ENCODE assay signal across 8 mouse cellular contexts in genomic region chr12:79944714-79945493, GRCm38 (mm10).
DNase-seq lines count a peak whose midpoint lies in the region; ATAC-seq and TF ChIP-seq lines count a peak whose summit lies in the region.

No protein-coding gene starts in this region.

- no peak overlapping the region for H3K9ac ChIP-seq in forebrain, embryonic 12.5 days
- no peak overlapping the region for H3K9ac ChIP-seq in hindbrain, embryonic 15.5 days
- no peak overlapping the region; the same call in 1 of the 2 replicates for H3K9ac ChIP-seq in midbrain, postnatal 0 days (replicated peaks; ENCODE audit: low read length, poor library complexity, severe bottlenecking)

- no peak overlapping the region for H3K4me2 ChIP-seq in forebrain, embryonic 12.5 days
- no peak overlapping the region for H3K4me2 ChIP-seq in hindbrain, embryonic 15.5 days
- H3K4me2 ChIP-seq in midbrain, postnatal 0 days (ENCODE audit: low read depth, low read length, poor library complexity, severe bottlenecking), result no peak overlapping the region

- H3K27ac ChIP-seq in left cerebral cortex, adult 2 months, result peak overlapping the region; percentile 20; the same call in 1 of the 2 replicates
- peak overlapping the region; percentile 53 for H3K27ac ChIP-seq in forebrain, embryonic 12.5 days
- H3K27ac ChIP-seq in hindbrain, embryonic 15.5 days (replicated peaks), result peak overlapping the region; percentile 36; the same call in 1 of the 2 replicates
- H3K27ac ChIP-seq in midbrain, postnatal 0 days (ENCODE audit: low read depth, low read length), result peak overlapping the region; percentile 39

- no peaks in the 10 kb centered on the region for H3K27me3 ChIP-seq in forebrain, embryonic 12.5 days
- H3K27me3 ChIP-seq in hindbrain, embryonic 15.5 days, result no peaks in the 10 kb centered on the region
- H3K27me3 ChIP-seq in midbrain, postnatal 0 days (ENCODE audit: insufficient read depth, low read length), result no peaks in the 10 kb centered on the region

- no peak for TF ChIP-seq CTCF in left cerebral cortex, adult 2 months (IDR thresholded peaks at IDR 0.05)
- TF ChIP-seq CTCF in midbrain, postnatal 0 days (IDR thresholded peaks at IDR 0.05), result no peak

- no peak overlapping the region for H3K4me3 ChIP-seq in left cerebral cortex, adult 2 months
- no peak overlapping the region for H3K4me3 ChIP-seq in forebrain, embryonic 12.5 days (replicated peaks)
- no peak overlapping the region for H3K4me3 ChIP-seq in hindbrain, embryonic 15.5 days
- no peak overlapping the region for H3K4me3 ChIP-seq in midbrain, postnatal 0 days (ENCODE audit: low read depth, low read length)

- ATAC-seq in forebrain, embryonic 12.5 days (ENCODE audit: low FRiP score), result no peak
- no peak for ATAC-seq in hindbrain, embryonic 15.5 days (ENCODE audit: low FRiP score, low read depth)
- ATAC-seq in midbrain, postnatal 0 days (ENCODE audit: low FRiP score), result no peak
- ATAC-seq in inflammation-experienced regulatory T-cells, adult 6 months, result no peak

- intact Hi-C loops in left cerebral cortex, adult 2 months (cut with DNase I), result no loop called here
- intact Hi-C loops in left cerebral cortex, postnatal 14 days (cut with DNase I), result no loop called here

- no peaks in the 10 kb centered on the region for H3K36me3 ChIP-seq in forebrain, embryonic 12.5 days (replicated peaks)
- no peaks in the 10 kb centered on the region for H3K36me3 ChIP-seq in hindbrain, embryonic 15.5 days
- no peaks in the 10 kb centered on the region for H3K36me3 ChIP-seq in midbrain, postnatal 0 days (ENCODE audit: insufficient read depth, low read length)

- no peaks in the 10 kb centered on the region for H3K9me3 ChIP-seq in forebrain, embryonic 12.5 days
- H3K9me3 ChIP-seq in hindbrain, embryonic 15.5 days, result no peaks in the 10 kb centered on the region
- H3K9me3 ChIP-seq in midbrain, postnatal 0 days (ENCODE audit: low read length), result no peaks in the 10 kb centered on the region

- DNase-seq in left cerebral cortex, adult 2 months (ENCODE audit: extremely low spot score in 1 of 2, low spot score in 2 of 2), result no peak
- no peak for DNase-seq in left cerebral cortex, postnatal 14 days (ENCODE audit: low spot score in 2 of 2)
- DNase-seq in liver, result peak; percentile 75
- DNase-seq in midbrain, postnatal 0 days (ENCODE audit: low spot score), result no peak
- DNase-seq in layer of hippocampus, postnatal 36 days, result no peak

- peaks cover 28% of the 10 kb centered on the region for H3K4me1 ChIP-seq in forebrain, embryonic 12.5 days
- no peaks in the 10 kb centered on the region; the same call in 1 of the 2 replicates for H3K4me1 ChIP-seq in hindbrain, embryonic 15.5 days (replicated peaks)
- H3K4me1 ChIP-seq in midbrain, postnatal 0 days (ENCODE audit: insufficient read depth, low read length), result no peaks in the 10 kb centered on the region

- 27% methylated on average over 6 of the region's 6 CpGs for WGBS in forebrain, embryonic 12.5 days
- WGBS in hindbrain, embryonic 15.5 days, result 29% methylated on average over 6 of the region's 6 CpGs
- 42% methylated on average over 6 of the region's 6 CpGs for WGBS in midbrain, postnatal 0 days
